Mouse (Mus musculus): ENCODE results near the gene Dgke. TPM values are rescaled to one million over a fixed set of nuclear protein-coding genes. Genes with fewer than 3 reads are reported as not detected.

Dgke gene
- total RNA-seq, 2 experiments from 2014 or later, result 2.5 to 2.7 TPM

- DNase-seq, result no peak
These were observed 28.2 kb downstream of the Dgke start for GRCm38 (mm10) chr11:89038496-89038895.

- DNase-seq, result no peak
These were observed 31.1 kb downstream of the Dgke start for GRCm38 (mm10) chr11:89035552-89035951.

GRCm38 (mm10) chr11:89034592-89034991 is 32.1 kb downstream of the Dgke start:
- DNase-seq, result no peak

GRCm38 (mm10) chr11:89031189-89031588 is 35.5 kb downstream of the Dgke start:
- no peak for DNase-seq

GRCm38 (mm10) chr11:89030552-89030951 is 36.1 kb downstream of the Dgke start:
- no peak for DNase-seq

- no peak for DNase-seq
These were observed 37.7 kb downstream of the Dgke start for GRCm38 (mm10) chr11:89028871-89029405.

GRCm38 (mm10) chr11:89027955-89028361 is 38.7 kb downstream of the Dgke start:
- DNase-seq, result peak; percentile 34

- DNase-seq, result no peak
These were observed 40.5 kb downstream of the Dgke start for GRCm38 (mm10) chr11:89026117-89026516.

- DNase-seq, result no peak
These were observed 41.0 kb downstream of the Dgke start for GRCm38 (mm10) chr11:89025603-89026002.

GRCm38 (mm10) chr11:89024181-89024881 is 42.3 kb downstream of the Dgke start:
- DNase-seq, result peak; percentile 68

GRCm38 (mm10) chr11:89023477-89023876 is 43.2 kb downstream of the Dgke start:
- DNase-seq, result no peak

GRCm38 (mm10) chr11:89022120-89022731 is 44.4 kb downstream of the Dgke start:
- no peak for DNase-seq

- no peak for DNase-seq
These were observed 45.0 kb downstream of the Dgke start for GRCm38 (mm10) chr11:89021687-89022086.

GRCm38 (mm10) chr11:89020681-89021305 is 45.9 kb downstream of the Dgke start:
- no peak for DNase-seq

- no peak for DNase-seq
These were observed 49.0 kb downstream of the Dgke start for GRCm38 (mm10) chr11:89017514-89018182.

GRCm38 (mm10) chr11:89012241-89012640 is 54.4 kb downstream of the Dgke start:
- DNase-seq, result no peak

- no peak for DNase-seq
These were observed 57.2 kb downstream of the Dgke start for GRCm38 (mm10) chr11:89009496-89009895.

GRCm38 (mm10) chr11:89009066-89009465 is 57.6 kb downstream of the Dgke start:
- no peak for DNase-seq

- DNase-seq, result no peak
These were observed 59.1 kb downstream of the Dgke start for GRCm38 (mm10) chr11:89007582-89007981.

GRCm38 (mm10) chr11:89006404-89006803 is 60.2 kb downstream of the Dgke start:
- no peak for DNase-seq

- DNase-seq, result no peak
These were observed 61.2 kb downstream of the Dgke start for GRCm38 (mm10) chr11:89005473-89005872.

- no peak for DNase-seq
These were observed 62.9 kb downstream of the Dgke start for GRCm38 (mm10) chr11:89003726-89004125.

GRCm38 (mm10) chr11:89003078-89003477 is 63.6 kb downstream of the Dgke start:
- no peak for DNase-seq

All from gastrocnemius, postnatal 25 days (tissue).